Mouse (Mus musculus): ENCODE results near the gene A830018L16Rik. TPM values are rescaled to one million over a fixed set of nuclear protein-coding genes. Genes with fewer than 3 reads are reported as not detected.
"Not testable (repeated sequence)": the region's sequence is repeated elsewhere in the genome, so short reads cannot be mapped to it uniquely, and the experiment has no call there.

The A830018L16Rik gene
- polyA plus RNA-seq, 1 experiment: 0.11 TPM

DNA sequence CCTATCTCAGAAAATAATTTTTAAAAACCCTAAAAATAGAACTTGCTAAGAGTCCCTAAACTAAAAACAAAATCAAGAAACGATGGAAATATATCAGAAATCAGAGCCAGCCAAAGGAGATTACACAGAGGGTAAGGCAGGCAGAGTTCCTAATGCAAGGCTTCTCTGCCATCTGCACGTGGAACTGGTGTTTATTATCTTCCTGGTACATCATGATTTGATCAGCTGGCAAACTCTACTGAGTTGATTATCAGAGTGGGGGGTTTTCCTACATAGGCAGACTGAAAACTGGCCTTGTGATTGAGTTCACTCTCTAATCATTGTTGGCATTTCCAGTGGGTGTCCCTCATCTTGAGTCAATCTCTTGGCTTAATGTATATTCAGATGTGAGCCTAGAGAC lies 583.7 kb downstream of the A830018L16Rik start:
- DNase-seq (ENCODE audit: low spot score): no peak

GRCm38 (mm10) chr1:12000557-12000956 lies 586.7 kb downstream of the A830018L16Rik start:
- no peak for DNase-seq (ENCODE audit: low spot score)

DNA sequence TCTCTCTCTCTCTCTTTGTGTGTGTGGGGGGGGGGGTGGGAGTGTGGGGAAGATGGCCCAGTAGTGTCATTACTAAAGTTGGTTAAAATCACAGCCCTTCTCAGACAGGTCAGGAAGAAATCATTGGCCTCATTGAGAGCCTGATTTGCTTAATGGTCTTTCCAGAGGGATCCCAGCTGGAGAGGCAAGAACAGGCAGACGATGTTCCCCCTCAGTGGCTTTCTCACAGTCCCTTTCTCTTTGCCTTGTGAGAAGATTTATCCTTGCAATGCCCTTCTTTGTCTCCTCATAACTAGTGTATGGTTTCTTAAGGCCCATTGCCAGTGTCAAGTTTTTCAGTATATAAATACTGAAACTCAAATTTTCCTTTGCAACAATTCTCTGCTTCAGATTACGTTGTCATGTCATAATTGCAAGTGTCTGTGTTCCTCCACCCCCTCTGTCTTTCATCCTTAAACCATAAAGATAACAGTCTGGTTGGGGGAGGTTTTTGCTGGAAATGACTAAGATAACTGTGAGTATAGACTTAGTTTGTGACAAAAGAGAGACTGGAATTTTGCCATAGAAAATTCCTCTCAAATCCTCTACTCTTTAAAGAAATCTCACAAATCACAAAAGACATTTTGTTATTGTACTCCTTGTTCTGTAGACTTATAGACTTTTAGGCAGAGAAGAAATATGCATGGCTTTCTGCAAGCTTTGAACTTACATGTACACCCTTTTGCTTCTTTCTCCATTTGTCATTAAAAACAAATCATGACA lies 595.1 kb downstream of the A830018L16Rik start:
- DNase-seq (ENCODE audit: low spot score): no peak

DNA sequence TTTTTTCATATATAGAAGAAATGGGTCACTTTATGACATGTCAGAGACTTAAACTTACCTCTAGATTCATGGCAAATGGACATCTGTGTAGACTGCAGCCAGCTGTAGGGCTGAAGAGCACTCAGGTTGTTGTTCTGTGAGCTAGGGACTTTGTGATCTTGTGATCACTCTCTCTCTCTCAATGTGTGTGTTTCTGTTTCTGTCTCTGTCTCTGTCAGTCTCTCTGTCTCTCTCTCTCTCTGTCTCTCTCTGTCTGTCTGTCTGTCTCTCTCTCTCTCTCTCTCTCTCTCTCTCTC lies 595.6 kb downstream of the A830018L16Rik start:
- DNase-seq (ENCODE audit: low spot score): no peak

GRCm38 (mm10) chr1:12010607-12011006 lies 596.7 kb downstream of the A830018L16Rik start:
- no peak for DNase-seq (ENCODE audit: low spot score)

DNA sequence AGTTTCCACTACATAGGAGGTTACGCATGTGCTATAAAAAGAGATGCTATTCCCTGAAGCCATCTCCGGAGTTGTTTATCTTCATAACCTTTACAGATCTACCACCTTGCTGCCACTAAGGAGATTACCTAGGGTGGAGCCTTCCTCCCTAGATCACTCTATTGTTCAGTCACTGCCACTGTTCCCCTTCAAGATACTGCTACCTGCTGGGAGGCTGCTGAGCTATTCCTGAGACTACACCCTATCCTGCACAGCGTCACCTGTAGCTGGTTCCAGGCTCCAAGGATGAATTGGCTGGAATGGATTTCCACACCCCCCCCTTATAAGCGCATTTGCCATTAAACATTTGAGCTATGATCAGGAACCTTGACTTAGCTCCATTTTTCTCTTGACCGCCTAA lies 606.7 kb downstream of the A830018L16Rik start:
- DNase-seq (ENCODE audit: low spot score): not testable (repeated sequence)

All from urinary bladder, adult 2 months (tissue).